Comparison of ENCODE assay signal across 10 mouse cellular contexts in the genomic region with DNA sequence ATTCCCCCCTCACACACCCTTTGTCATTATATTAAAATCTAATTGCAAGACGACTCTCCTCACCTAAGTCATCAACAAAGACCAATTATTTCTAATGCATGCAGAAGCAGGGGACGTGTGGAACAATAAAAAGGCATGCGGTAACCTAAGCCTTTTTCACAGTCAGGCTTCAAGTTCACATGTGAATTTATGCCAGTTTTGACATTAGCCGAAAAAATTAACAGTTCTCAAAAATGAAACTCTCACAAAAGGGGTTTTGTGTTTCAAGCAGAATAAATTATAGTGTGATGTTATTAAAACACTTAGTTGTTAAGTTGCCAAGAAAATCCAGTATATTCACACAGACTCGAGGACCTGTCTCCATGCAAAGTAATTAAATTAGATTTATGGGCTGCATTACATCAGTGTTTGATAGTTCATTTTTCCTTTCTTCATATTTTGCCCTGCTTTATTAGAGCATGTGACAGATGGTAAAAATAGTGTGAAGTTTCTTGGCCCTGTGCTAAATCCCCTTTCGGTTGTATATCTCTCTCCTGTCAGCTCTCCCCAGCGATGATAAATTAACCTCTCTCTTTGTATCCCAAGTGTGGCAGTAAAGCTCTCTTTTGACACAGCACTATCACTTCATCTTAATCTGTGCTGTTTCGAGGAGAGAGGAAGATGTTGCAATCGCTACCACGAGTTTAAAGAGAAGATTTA.
A peak's percentile ranks its signal among the peaks of the same experiment; 100 is the strongest.
DNase-seq lines count a peak whose midpoint lies in the region; ATAC-seq lines count a peak whose summit lies in the region.
"Had no signal": no experiment of that assay in that cellular context is flagged by ENCODE, and none has a peak within 500 bp of the region (broad histone marks: within the 10 kb centered on the region; RNA-seq: fewer than 3 reads in every experiment).

No protein-coding gene starts in this region.

- no peak for DNase-seq in heart, adult 11 months
- peak; percentile 3 for DNase-seq in 416B (ENCODE audit: low read depth)
- no peak for DNase-seq in left cerebral cortex, postnatal 25 days (ENCODE audit: low spot score in 2 of 2)
- no peak for DNase-seq in frontal cortex, postnatal 14 days (ENCODE audit: low spot score in 2 of 2)
- no peak for DNase-seq in cerebellum, adult 9-10 months
- DNase-seq: gastrocnemius, postnatal 10 days; thymus, postnatal 14 days had no signal

- H3K9ac ChIP-seq in heart, embryonic 16.5 days (ENCODE audit: low read length): no peak overlapping the region
- H3K9ac ChIP-seq in forebrain, embryonic 15.5 days (replicated peaks): no peak overlapping the region
- H3K9ac ChIP-seq in limb, embryonic 13.5 days: no peak overlapping the region

- H3K4me3 ChIP-seq in heart, embryonic 16.5 days (ENCODE audit: low read length): no peak overlapping the region
- H3K4me3 ChIP-seq in forebrain, embryonic 15.5 days: no peak overlapping the region
- H3K4me3 ChIP-seq in limb, embryonic 13.5 days: no peak overlapping the region

- H3K36me3 ChIP-seq in heart, embryonic 16.5 days (ENCODE audit: control insufficient read depth, insufficient read depth): no peaks in the 10 kb centered on the region
- H3K36me3 ChIP-seq in forebrain, embryonic 15.5 days: no peaks in the 10 kb centered on the region
- H3K36me3 ChIP-seq in limb, embryonic 13.5 days: no peaks in the 10 kb centered on the region

- H3K27me3 ChIP-seq in heart, embryonic 16.5 days (ENCODE audit: control insufficient read depth, insufficient read depth, low read length): peaks cover 5% of the 10 kb centered on the region; the same call in 1 of the 2 replicates
- no peaks in the 10 kb centered on the region for H3K27me3 ChIP-seq in forebrain, embryonic 15.5 days
- peaks cover 53% of the 10 kb centered on the region for H3K27me3 ChIP-seq in limb, embryonic 13.5 days

- no peak overlapping the region for H3K4me2 ChIP-seq in heart, embryonic 16.5 days (ENCODE audit: low read depth, low read length)
- no peak overlapping the region for H3K4me2 ChIP-seq in forebrain, embryonic 15.5 days (replicated peaks)
- no peak overlapping the region for H3K4me2 ChIP-seq in limb, embryonic 13.5 days (replicated peaks)

- H3K4me1 ChIP-seq in heart, embryonic 16.5 days (ENCODE audit: control insufficient read depth, insufficient read depth, low read length): no peaks in the 10 kb centered on the region
- peaks cover 19% of the 10 kb centered on the region for H3K4me1 ChIP-seq in forebrain, embryonic 15.5 days
- H3K4me1 ChIP-seq in limb, embryonic 13.5 days: peaks cover 35% of the 10 kb centered on the region

- H3K27ac ChIP-seq in heart, embryonic 16.5 days (ENCODE audit: low read length): no peak overlapping the region
- H3K27ac ChIP-seq in forebrain, embryonic 15.5 days (replicated peaks): peak overlapping the region; percentile 50
- no peak overlapping the region for H3K27ac ChIP-seq in limb, embryonic 13.5 days

- no peaks in the 10 kb centered on the region for H3K9me3 ChIP-seq in heart, embryonic 16.5 days (replicated peaks; ENCODE audit: control insufficient read depth, low read length)
- H3K9me3 ChIP-seq in forebrain, embryonic 15.5 days: no peaks in the 10 kb centered on the region
- H3K9me3 ChIP-seq in limb, embryonic 13.5 days: no peaks in the 10 kb centered on the region

- ATAC-seq in heart, embryonic 16.5 days (replicated peaks; ENCODE audit: extremely low read depth, insufficient read depth, low FRiP score): 0 out of 2 replicates have a peak, but pooled peaks have one; percentile 32
- peak; percentile 77 for ATAC-seq in forebrain, embryonic 15.5 days (replicated peaks)
- ATAC-seq in limb, embryonic 13.5 days (ENCODE audit: low FRiP score, low read depth): peak; percentile 41; the same call in 1 of the 2 replicates

- intact Hi-C loops in left cerebral cortex, postnatal 25 days (cut with DNase I): loop anchor here (5.0 kb wide), 1 partner anchor 118 kb away; no protein-coding TSS in a partner anchor

- WGBS in heart, embryonic 16.5 days: 47% methylated on average over 10 of the region's 10 CpGs
- 19% methylated on average over 10 of the region's 10 CpGs for WGBS in forebrain, embryonic 15.5 days
- WGBS in limb, embryonic 13.5 days: 13% methylated on average over 10 of the region's 10 CpGs
